Mouse (Mus musculus): ENCODE measurements around the gene Rec114.

DNA sequence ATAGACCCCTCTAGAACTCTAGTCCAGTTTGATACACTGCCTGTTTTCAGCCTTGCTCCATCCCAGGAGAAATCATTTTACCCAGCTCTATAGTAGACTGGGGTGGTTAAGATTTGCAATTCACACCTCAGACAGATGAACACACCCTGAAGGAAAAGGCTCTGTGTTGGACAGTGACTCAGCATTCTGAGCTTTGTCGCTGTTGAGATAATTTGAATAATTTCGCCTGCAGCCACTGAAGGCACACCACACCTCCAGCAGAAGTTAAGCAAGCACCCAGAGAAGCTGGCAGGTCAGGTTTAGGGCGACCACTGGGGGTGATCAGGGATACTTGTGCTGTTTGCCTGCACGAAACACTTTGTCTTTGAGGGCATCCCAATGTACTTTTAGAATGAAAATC, 4.4 kb upstream of the Rec114 start:
- TF ChIP-seq CTCF (IDR thresholded peaks at IDR 0.05; ENCODE audit: low read depth, low read length) (no peak), POLR2AphosphoS5 (IDR thresholded peaks at IDR 0.05; ENCODE audit: insufficient replicate concordance, low read depth, low read length) (no peak)

All from G1E (cell line).